Mouse (Mus musculus) heart, adult 11 months (tissue): Measurements from ENCODE around the gene Rps8.
"Not testable (repeated sequence)": the region's sequence is repeated elsewhere in the genome, so short reads cannot be mapped to it uniquely, and the experiment has no call there.

ENCODE experiments used
- DNase-seq: peaks from one replicate; pipeline ENCODE4 v3.0.0; 2022

The Rps8 gene

DNA sequence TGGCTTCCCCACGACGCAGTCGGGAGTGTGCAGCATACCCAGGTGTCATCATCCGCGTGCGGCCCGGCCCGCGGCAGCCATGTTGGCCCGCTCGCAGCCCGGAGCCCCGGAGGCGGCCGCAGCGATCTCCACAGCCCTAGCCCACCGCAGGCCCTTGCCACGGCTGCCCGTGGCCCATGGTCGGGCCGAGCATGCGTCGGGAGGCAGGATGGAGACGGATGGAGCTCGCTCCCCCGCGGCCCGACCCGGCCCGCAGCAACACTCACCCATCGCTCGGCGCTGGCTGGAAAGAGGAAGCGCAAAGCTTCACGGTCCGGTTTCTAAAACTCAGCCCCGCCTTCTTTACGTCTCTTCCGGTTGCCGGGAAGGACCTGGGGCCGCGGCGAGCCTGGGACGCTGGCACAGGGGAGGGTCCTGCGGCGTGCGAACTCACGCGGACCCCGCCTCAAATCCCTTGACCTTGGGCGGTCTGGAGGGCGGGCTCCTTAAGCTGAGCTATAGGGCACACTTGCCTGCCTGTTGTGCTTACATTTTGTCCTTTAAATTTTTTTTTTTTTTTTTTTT, at the start of gene Rps8:
Gene Rps8, minus strand, starts transcription at position 452 of the 564 bp plus-strand sequence.
- peak; percentile 99 for DNase-seq

DNA sequence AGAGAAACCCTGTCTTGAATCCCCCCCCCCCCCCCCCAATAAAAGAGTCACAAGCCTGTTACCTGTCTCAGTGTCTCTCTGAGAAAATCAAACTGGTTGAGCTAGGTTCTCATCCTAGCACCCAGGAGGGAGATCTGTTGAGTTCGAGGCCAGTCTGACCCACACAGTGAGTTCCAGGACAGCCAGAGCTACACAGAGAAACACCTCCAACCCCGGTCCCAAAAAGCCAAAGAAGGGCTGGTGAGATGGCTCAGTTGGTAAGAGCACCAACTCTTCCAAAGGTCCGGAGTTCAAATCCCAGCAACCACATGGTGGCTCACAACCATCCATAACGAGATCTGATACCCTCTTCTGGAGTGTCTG, 46.9 kb upstream of the Rps8 start:
- no peak for DNase-seq

DNA sequence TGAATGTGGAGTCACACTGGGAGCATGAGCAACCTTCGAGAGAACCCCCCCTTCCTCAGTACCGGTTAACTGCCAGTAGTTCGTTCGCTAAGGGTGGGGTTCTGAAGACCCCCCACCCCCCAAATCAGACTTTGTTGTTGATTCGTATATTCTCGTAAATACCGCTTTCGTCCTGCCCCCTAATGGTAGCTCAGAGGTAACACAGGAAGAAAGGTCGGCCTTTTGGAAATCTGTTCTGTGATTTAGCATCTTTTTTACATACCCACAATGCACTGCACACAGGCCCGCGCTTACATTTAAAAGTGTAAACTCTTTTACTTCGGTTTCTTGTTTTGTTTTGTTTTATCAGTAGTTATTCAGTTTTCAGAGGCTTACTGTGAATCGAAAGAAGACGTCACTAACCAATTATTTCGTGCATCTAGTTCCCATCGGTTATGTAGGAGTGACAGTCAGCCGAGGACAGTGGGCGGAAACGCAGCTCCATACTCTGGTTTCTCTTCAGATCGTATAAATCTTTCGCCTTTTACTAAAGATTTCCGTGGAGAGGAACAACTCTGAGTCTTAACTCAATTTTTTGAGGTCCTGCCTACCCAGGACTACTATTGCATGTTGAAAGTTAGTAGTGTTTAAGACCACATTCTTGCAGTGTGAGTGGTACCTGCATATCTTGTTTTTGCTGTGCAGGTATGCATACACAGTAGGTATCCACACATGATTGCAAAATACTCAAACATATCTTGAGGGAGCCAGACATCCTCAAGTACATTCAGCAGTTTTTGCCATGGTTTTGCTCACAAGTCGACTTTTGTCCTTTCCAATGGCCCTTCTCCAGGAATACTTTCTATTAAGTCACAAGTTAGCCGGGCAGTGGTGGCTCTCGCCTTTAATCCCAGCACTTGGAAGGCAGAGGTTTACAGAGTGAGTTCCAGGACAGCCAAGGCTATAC, 46.3 kb upstream of the Rps8 start:
- peak; percentile 92 for DNase-seq

DNA sequence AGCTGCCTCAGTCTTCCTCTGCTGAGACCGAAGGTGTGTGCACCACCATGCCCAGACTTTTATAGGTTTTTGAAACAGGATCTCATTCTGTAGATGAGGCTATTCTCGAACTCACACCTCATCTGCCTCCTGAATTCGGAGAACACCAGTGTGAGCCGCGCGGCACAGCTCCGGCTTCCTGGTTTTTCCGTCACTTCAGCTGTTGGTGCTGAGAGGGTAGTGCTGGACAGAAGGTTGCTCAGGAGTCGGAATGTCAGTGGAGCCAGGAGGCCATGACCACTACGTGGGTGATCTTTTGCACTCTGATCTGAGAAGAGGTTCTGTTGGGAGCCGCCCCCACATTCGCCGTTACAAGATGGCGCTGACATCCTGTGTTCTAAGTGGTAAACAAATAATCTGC, 35.8 kb upstream of the Rps8 start:
- peak; percentile 75 for DNase-seq

DNA sequence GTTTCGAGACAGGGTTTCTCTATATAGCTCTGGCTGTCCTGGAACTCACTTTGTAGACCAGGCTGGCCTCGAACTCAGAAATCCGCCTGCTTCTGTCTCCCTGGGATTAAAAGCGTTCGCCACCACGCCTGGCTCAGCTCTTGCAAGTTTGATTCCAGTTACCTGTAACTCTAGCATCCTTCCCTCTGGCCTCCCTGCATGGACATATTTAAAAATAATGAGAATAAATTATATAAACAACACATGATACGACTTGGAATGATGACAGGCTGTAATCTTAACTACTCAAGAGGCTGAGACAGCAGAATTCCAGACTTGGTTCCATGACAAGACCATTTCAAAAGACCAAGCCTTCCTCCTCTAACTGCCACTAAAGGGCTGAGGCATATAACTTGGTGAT, 34.6 kb upstream of the Rps8 start:
- DNase-seq, result peak; percentile 86

DNA sequence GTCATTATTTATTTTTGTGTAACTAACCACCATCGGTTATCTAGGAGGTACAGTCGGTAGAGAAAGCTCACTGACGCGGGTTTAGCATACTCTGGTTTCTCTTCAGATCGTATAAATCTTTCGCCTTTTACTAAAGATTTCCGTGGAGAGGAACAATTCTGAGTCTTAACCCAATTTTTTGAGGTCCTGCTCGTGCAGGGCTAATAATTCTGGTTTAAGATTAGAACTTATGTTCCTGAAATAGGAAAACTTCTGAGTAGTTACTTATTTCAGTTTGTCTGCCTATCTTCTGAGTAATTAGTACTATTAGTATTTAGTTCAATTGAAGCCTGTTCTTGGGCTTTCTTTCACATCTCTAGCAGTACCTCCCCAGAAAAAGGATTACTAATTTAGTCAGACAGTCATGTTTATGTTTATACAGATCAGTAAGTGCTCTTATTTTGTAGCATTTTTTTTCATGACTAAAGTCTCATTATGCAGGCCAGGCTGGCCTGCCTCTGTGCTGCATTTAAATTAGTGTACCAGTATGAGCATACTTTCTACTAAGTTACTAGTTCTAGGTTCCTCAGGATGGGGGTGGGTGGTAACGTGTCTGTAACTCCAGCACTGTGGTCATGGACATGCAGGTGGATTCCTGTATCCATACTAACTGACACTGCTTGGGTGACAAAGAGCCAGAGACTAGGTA, 34.0 kb upstream of the Rps8 start:
- peak; percentile 91 for DNase-seq

DNA sequence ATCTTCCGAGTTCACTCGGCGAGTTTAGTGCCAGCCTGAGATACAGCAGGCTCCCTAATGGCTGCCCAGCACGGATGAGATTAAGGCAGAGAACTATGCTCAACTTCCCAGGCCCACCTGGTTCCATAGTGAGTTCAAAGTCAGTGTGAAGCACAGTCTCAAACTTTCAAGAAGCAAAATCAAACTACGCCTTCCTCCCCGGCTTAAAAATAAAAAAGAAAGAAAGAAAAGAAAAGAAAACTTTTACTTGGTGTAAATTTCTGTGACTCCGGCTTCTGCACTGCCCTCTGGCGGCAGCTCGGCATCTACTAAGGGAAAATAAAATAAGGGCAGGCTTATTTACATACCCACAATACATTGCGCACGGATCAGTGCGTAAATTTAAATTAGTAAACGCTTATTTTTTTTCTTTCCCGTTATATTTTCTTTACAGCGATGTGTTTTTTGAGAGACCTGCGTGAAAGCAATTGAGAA, 33.4 kb upstream of the Rps8 start:
- DNase-seq, result peak; percentile 96

DNA sequence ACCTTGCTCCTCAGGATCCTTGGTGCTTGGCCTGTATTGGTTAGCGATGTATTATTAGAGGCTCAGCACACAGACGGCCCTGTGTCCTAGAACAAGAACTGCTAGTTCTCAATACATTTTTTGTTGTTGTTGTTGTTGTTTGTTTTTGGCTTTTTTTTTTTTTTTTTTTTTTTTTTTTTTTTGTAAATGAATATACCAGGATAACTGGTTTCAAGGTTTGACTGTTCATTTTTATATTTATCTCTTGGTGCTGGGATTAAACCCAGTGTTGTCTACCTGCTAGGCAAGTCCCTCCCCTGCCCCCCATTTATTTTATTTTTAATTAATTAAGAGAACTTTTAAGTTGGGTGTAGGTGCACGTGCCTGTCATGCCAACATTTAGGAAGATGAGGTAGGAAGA, 32.9 kb upstream of the Rps8 start:
- no peak for DNase-seq

DNA sequence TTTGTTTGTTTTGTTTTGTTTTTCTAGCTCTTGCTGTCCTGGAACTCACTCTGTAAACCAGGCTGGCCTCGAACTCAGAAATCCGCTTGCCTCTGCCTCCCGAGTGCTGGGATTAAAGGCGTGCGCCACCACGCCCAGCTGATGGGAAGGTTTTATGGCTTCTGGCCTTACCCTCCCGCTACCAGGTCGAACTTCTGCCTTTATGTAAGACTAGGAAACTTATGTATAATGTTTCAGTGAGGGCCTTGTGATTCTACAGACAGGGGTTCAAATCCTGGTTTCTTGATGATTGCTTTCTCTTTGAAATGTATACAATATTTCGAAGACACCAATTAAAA, 26.7 kb upstream of the Rps8 start:
- not testable (repeated sequence) for DNase-seq

DNA sequence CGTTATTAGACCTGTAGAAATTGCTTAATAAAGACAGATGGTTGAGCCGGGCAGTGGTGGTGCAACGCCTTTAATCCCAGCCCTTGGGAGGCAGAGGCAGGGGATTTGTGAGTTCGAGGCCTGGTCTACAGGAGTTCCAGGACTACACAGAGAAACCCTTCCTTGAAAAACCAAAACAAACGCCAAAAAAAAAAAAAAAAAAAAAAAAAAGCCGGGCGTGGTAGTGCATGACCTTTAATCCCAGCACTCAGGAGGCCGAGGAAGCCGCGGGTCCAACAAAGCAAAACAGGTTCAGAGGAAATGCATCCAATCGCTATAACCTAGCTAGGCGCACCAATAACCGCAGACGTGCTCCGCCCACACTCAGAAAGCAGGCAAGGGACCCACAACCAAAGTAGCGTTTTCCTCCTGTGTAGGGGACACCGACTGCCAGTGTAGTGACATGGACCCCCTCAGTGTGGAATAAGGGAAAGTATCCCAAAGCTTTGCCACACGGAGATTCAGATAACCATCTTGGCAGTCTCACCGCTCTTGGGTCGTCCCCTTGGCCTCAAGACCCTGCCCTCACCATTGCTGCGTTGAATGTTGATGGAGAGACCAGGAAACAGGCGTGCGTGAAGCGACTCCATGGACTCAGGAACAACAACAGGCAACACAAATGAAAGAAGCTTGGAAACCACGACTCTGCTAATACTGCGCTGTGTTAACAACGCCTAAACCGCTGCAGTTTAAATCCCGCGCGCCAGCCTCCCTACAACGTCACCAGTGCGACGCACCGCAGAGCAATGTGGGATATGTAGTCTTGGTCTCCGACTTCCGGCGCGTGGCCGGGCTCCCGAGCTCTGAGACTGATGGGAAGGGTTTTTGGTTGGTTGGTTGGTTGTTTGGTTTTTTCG, 26.1 kb upstream of the Rps8 start, which contains the start of gene Kif2c:
Gene Kif2c, minus strand, starts transcription at position 777 of the 896 bp plus-strand sequence.
- peak; percentile 98 for DNase-seq

DNA sequence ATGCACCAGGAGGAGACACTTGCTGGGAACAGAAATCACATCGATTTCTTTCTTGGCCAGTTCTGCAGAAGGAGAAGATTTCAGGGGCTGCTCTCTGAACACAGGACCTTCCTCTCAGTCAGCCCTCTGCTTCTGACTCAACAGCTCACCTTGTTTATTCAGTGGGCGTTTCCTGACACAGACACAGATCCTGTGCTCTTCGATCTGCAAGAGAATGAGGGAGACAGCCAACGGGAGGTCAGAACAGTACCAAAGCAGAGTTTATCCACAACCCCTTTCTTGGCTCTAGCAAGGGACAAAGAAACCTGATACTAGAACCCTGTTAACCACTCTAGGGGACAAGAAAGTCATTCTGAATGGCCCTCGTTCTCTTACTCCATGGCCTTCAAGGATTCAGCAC, 13.9 kb upstream of the Rps8 start:
- DNase-seq, result no peak

DNA sequence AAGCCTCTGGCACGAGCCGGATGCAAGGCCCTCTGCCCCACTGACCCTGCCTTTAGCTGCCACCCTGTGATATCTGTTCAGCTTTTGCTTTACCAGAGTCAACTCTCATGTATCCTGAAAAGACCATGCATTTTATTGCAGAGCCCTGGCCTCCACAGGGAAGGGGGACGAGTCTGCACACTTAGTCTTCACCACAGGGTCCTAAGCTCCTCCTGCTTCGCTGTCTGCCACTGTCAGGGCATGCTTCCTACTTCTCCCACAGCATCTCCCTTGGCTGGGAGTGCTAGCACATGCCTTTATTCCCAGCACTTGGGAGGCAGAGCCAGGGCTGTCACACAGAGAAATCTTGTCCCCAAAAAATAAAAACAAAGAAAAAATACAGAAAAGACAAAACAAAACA, 5.1 kb upstream of the Rps8 start:
- no peak for DNase-seq

DNA sequence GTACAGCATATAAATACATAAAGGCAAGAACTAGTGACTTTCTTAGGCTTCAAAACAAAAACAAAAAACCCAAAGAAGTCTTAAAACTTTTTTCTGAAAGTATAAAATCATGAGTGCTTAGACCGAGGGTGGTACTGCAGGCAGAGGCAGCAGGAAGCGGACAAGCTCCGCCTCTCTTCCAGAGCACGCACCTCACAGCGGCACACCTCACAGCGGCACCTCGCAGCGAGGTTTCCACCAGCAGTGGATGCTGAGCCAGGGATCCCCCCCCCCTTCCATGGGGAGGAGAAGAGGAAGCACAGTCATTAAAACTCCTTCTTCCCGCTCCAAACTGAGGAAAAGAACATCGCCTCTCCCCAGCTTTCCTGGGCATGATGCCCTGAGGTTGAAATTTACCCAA, 3.6 kb upstream of the Rps8 start:
- no peak for DNase-seq

DNA sequence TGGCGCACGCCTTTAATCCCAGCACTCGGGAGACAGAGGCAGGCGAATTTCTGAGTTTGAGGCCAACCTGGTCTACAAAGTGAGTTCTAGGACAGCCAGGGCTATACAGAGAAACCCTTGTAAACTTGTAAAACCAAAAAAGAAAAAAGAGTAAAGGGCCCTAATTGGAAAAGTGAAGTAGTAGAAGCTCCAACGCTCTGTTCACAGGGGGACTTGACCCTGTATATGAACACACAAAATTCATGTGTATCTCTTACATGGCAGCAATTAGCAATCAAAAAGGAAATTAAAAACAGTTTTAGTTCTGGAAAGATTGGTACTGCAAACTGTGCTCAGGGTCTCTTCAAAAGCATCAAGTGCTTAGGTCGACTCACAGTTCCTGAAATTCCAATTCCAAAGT, 329 bp upstream of the Rps8 start:
- no peak for DNase-seq

DNA sequence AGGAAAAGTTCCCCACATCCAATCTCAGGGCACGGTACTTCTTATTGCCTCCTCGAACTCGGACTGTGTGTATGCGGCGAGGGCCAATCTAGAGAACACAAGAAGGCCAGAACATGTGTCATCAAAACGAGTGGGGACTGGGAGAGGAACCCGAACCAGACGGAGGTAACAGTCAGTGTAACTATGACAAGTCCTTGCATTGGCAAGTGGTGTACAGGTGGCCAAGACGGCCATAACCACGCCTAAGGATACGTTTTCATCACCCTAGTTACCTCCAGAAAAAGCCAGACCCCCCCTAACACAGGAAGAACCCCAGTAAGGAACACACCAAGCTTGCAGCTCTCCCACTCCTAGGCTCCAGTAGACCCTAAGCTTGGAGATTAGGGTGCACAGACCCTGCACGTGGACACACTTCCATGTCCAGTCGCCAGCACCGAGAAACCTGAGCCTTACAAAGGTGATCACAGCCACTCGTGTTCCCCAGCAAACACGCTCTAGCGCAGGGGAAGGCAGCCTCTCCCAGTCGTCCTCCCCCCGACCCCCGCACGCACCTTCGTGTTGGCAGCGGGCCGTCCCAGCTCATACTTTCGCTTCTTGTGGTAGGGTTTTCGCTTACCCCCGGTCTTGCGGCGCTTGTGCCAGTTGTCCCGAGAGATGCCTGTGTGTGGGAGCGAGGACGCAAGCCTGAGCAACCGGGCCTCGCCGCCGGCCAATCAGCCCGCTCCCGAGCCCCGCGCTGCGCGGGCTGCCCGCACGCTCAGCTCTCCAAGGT, 837 bp downstream of the Rps8 start:
- peak; percentile 94 for DNase-seq

DNA sequence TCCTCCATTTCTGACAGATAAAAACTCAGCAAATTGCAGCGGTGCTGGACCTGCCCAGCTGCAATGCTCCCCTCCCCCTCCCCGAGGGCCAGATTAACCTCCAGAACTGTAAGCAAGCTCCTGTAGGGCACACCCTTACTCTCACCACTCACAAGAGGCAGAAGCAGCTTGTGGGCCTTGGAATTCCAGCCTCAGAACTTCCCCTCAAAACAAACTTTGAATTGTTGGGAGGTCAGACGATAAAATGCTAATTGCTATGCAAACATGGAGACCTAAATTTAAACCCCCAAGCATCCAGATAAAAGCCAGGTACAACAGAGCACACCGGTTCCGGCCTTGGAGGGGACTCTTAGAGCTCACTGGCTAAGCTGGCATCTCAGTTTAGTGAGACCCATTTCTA, 3.3 kb downstream of the Rps8 start:
- DNase-seq, result no peak

DNA sequence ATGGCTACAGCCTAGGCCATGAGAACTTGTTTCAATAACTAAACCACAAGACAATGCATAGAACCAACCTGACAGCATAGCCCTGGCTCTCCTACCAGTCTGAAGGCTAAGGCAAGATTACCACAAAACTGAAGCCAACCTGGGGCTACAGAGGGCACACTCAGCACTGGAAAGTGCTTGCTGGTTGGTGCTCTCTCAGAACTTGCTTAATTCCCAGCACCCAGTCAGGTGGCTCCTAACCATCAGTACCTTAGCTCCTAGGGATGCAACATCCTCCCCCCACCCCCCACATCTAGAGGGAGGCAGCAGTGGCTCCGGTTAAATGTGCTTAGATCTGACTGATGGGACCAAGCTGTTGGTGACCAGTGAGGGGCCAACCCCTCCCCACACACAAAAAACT, 4.6 kb downstream of the Rps8 start:
- DNase-seq, result no peak

DNA sequence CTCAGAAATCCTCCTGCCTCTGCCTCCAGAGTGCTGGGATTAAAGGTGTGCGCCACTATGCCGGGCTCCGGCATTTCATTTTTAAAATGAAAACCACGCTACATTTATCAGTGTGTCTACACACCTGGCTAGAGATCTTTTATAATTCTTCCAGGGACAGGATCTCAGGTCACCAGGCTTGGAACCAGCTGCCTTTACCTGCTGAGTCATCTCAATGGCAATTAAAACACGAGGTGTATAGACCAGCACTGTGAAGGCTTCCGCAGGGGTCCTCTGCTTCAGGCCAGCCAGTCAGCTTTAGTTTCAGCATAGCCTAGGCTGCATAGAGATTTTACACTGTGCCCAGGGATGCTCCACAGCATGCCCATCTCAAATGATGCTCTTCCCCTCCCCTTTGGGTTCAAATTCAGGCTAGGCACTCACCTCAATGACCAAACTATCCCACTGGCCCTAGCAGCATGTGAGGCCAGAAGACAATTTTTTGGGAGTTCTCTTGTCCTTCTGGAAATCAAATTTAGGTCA, 5.8 kb downstream of the Rps8 start:
- DNase-seq, result no peak

DNA sequence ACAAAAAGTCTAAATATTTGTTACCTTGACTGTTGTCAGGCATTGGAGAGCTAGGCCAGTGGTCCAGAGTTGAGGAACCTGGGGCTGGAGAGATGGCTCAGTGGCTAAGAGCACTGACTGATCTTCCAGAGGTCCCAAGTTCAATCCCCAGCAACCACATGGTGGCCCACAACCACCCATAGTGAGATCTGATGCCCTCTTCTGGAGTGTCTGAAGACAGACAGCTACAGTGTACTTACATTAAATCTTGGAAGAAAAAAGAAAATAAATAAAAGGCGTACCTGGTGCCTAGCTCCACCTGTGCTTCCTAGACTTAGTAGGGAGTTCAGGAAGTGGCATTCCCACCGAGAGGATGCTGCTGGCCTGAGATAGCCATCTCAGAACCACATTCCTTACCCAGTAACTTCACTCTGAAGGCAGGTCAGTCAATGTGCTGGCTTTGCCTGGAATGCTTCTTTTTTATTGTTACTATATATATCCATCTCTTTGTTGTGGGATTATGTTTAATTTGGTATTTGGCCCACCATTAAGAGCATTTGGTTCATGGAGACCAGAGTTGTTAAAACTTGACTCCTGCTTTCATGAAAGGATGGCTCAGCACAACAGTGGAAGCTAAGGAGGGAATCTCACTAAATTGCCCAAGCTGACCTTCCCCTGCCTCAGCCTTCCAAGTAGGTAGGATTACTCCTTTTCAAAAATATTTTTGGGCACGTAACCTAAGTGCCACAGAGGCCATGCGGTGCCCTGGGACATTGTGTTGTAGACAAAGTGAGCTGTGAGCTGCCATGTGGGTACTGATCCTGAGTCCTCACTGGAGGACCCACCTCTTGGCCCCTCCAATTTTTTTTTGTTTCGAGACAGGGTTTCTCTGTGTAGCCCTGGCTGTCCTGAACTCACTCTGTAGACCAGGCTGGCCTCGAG, 6.5 kb downstream of the Rps8 start:
- DNase-seq, result no peak

DNA sequence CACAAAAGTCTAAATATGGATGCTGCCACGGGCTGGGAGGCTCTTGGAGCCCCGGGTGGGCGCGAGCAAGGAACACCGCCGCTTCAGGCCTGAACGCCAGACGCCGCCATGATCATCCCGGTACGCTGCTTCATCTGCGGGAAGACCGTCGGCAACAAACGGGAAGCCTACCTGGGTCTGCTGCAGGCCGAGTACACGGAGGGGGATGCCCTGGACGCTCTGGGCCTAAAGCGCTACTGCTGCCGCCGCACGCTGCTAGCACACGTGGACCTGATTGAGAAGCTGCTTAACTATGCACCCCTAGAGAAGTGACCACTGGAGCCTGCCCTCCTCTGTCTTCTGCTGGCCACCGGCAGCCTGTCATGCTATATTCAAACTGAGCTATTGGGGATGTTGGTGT, 7.2 kb downstream of the Rps8 start:
- peak; percentile 88 for DNase-seq
